Mouse (Mus musculus): ENCODE data around the gene Galm.

DNA sequence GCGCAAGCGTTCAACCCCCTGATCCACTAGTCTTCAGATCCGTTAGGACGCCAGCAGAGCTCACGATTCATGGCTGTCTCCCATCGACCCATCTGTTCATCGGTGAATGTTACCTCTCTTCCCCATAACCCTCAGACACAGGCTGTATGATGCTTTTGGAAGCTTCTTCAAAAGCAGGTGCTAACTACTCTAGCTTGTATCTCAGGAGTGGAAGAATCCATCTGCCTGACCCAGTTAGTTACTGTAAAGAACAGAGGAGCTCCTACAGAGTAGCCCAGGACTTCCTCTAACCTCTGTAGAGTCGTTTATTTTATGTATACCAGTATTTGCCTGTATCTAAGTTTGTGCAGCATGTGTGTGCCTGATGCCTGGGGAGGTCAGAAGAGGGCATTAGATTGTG is 29.6 kb downstream of the Galm start:
- no peak for TF ChIP-seq POLR2A (IDR thresholded peaks at IDR 0.05; ENCODE audit: low read depth, low read length)
- no peak for TF ChIP-seq CTCF (IDR thresholded peaks at IDR 0.05; ENCODE audit: extremely low read depth, insufficient read depth, insufficient read length, insufficient replicate concordance)

Data from spleen, adult 2 months (tissue).